In genomic region chr10:111164304-111165218, GRCm38 (mm10) we compare ENCODE assay signal across 8 mouse cellular contexts. TPM values are rescaled to one million over a fixed set of nuclear protein-coding genes. Genes with fewer than 3 reads are reported as not detected.
DNase-seq lines count a peak whose midpoint lies in the region; ATAC-seq and TF ChIP-seq lines count a peak whose summit lies in the region.

TSS of gene Osbpl8 (plus strand) at chr10:111164752.

- peak; percentile 94 for ATAC-seq in forebrain, embryonic 11.5 days (replicated peaks; ENCODE audit: low FRiP score)
- ATAC-seq in heart, postnatal 0 days (ENCODE audit: insufficient read depth, low read depth), result peak; percentile 95
- ATAC-seq in liver, embryonic 16.5 days (ENCODE audit: low read depth), result peak; percentile 92
- ATAC-seq in neural tube, embryonic 13.5 days (ENCODE audit: low read depth), result peak; percentile 95

- H3K36me3 ChIP-seq in forebrain, embryonic 11.5 days (ENCODE audit: control insufficient read depth, insufficient read depth, low read length), result no peaks in the 10 kb centered on the region
- H3K36me3 ChIP-seq in heart, postnatal 0 days (replicated peaks; ENCODE audit: control insufficient read depth, insufficient read depth, low read length), result no peaks in the 10 kb centered on the region
- no peaks in the 10 kb centered on the region for H3K36me3 ChIP-seq in liver, embryonic 16.5 days (ENCODE audit: control insufficient read depth, insufficient read depth)
- H3K36me3 ChIP-seq in neural tube, embryonic 13.5 days, result no peaks in the 10 kb centered on the region
- no peaks in the 10 kb centered on the region for H3K36me3 ChIP-seq in testis, adult 2 months (ENCODE audit: control insufficient read depth, insufficient read depth, low read length)

- no peaks in the 10 kb centered on the region for H3K9me3 ChIP-seq in forebrain, embryonic 11.5 days (ENCODE audit: control insufficient read depth, low read length)
- no peaks in the 10 kb centered on the region for H3K9me3 ChIP-seq in heart, postnatal 0 days (replicated peaks; ENCODE audit: control insufficient read depth, low read length)
- H3K9me3 ChIP-seq in liver, embryonic 16.5 days (replicated peaks; ENCODE audit: control insufficient read depth, low read length), result no peaks in the 10 kb centered on the region
- H3K9me3 ChIP-seq in neural tube, embryonic 13.5 days, result no peaks in the 10 kb centered on the region

- TF ChIP-seq EP300 in heart, postnatal 0 days (IDR thresholded peaks at IDR 0.05; ENCODE audit: low read depth), result no peak; the same call in 1 of the 2 replicates

- H3K27me3 ChIP-seq in forebrain, embryonic 11.5 days (ENCODE audit: control insufficient read depth, insufficient read depth, low read length), result no peaks in the 10 kb centered on the region
- no peaks in the 10 kb centered on the region for H3K27me3 ChIP-seq in heart, postnatal 0 days (ENCODE audit: control insufficient read depth, insufficient read depth, low read length)
- H3K27me3 ChIP-seq in liver, embryonic 16.5 days (ENCODE audit: control insufficient read depth, insufficient read depth, low read depth, low read length), result no peaks in the 10 kb centered on the region
- H3K27me3 ChIP-seq in neural tube, embryonic 13.5 days, result no peaks in the 10 kb centered on the region
- no peaks in the 10 kb centered on the region for H3K27me3 ChIP-seq in testis, adult 2 months (ENCODE audit: control insufficient read depth, insufficient read depth, low read length)

- H3K4me2 ChIP-seq in forebrain, embryonic 11.5 days (ENCODE audit: low read depth, low read length, severe bottlenecking), result peak within 1 kb of the TSS; percentile 83
- H3K4me2 ChIP-seq in heart, postnatal 0 days (ENCODE audit: low read depth, low read length), result peak within 1 kb of the TSS; percentile 62
- peak within 1 kb of the TSS; percentile 87 for H3K4me2 ChIP-seq in liver, embryonic 16.5 days (ENCODE audit: low read depth, low read length)
- H3K4me2 ChIP-seq in neural tube, embryonic 13.5 days, result peak within 1 kb of the TSS; percentile 57

- WGBS in forebrain, embryonic 11.5 days, result under 1% methylated on average over 63 of the region's 84 CpGs
- WGBS in heart, postnatal 0 days, result 1% methylated on average over 82 of the region's 84 CpGs
- 0% methylated on average over 82 of the region's 84 CpGs for WGBS in liver, embryonic 16.5 days (ENCODE audit: insufficient replicate concordance)
- under 1% methylated on average over 70 of the region's 84 CpGs for WGBS in neural tube, embryonic 13.5 days

- no peak for TF ChIP-seq CTCF in heart, postnatal 0 days (IDR thresholded peaks at IDR 0.05; ENCODE audit: low read depth)
- no peak for TF ChIP-seq CTCF in testis, adult 2 months (IDR thresholded peaks at IDR 0.05; ENCODE audit: control insufficient read depth, insufficient read depth, insufficient replicate concordance, low read depth, low read length)

- peak within 1 kb of the TSS; percentile 86 for H3K4me3 ChIP-seq in forebrain, embryonic 11.5 days (ENCODE audit: low read depth, low read length)
- H3K4me3 ChIP-seq in heart, postnatal 0 days (ENCODE audit: low read depth, low read length), result peak within 1 kb of the TSS; percentile 98
- peak within 1 kb of the TSS; percentile 99 for H3K4me3 ChIP-seq in liver, embryonic 16.5 days (ENCODE audit: low read depth, low read length)
- peak within 1 kb of the TSS; percentile 92 for H3K4me3 ChIP-seq in neural tube, embryonic 13.5 days
- peak within 1 kb of the TSS; percentile 96 for H3K4me3 ChIP-seq in testis, adult 2 months (ENCODE audit: control insufficient read depth, low read depth, low read length)

- peaks cover 2% of the 10 kb centered on the region; the same call in 1 of the 2 replicates for H3K4me1 ChIP-seq in forebrain, embryonic 11.5 days (replicated peaks; ENCODE audit: control insufficient read depth, insufficient read depth, low read length)
- H3K4me1 ChIP-seq in heart, postnatal 0 days (ENCODE audit: control insufficient read depth, insufficient read depth), result peaks cover 23% of the 10 kb centered on the region
- peaks cover 42% of the 10 kb centered on the region for H3K4me1 ChIP-seq in liver, embryonic 16.5 days (ENCODE audit: control insufficient read depth, low read depth, low read length)
- H3K4me1 ChIP-seq in neural tube, embryonic 13.5 days (replicated peaks), result peaks cover 20% of the 10 kb centered on the region
- H3K4me1 ChIP-seq in testis, adult 2 months (ENCODE audit: control insufficient read depth, insufficient read depth, low read length), result peaks cover 3% of the 10 kb centered on the region

- TF ChIP-seq POLR2A in testis, adult 2 months (IDR thresholded peaks at IDR 0.05; ENCODE audit: control insufficient read depth, low read depth, low read length), result peak; percentile 89

- H3K9ac ChIP-seq in forebrain, embryonic 11.5 days (ENCODE audit: low read length), result peak within 1 kb of the TSS; percentile 90
- H3K9ac ChIP-seq in heart, postnatal 0 days (replicated peaks; ENCODE audit: low read depth, low read length), result peak within 1 kb of the TSS; percentile 95
- H3K9ac ChIP-seq in liver, embryonic 16.5 days (ENCODE audit: low read depth, low read length), result peak within 1 kb of the TSS; percentile 100
- peak within 1 kb of the TSS; percentile 96 for H3K9ac ChIP-seq in neural tube, embryonic 13.5 days

- peak within 1 kb of the TSS; percentile 79 for H3K27ac ChIP-seq in forebrain, embryonic 11.5 days (ENCODE audit: low read depth, low read length)
- peak within 1 kb of the TSS; percentile 98 for H3K27ac ChIP-seq in heart, postnatal 0 days (ENCODE audit: low read depth)
- peak within 1 kb of the TSS; percentile 97 for H3K27ac ChIP-seq in liver, embryonic 16.5 days (ENCODE audit: low read length)
- peak within 1 kb of the TSS; percentile 95 for H3K27ac ChIP-seq in neural tube, embryonic 13.5 days (replicated peaks)
- peak within 1 kb of the TSS; percentile 77 for H3K27ac ChIP-seq in testis, adult 2 months (ENCODE audit: control insufficient read depth, insufficient read depth, low read depth, low read length)

- DNase-seq in CD8-positive naive resting alpha-beta T cell, adult 2 months (ENCODE audit: low read depth in 2 of 2, low spot score in 2 of 2), result peak; percentile 100
- peak; percentile 90 for DNase-seq in c-Kit-positive CD71-negative TER-119-negative erythroid progenitor cells, embryonic 14.5 days (ENCODE audit: low read depth)
- peak; percentile 100 for DNase-seq in forebrain, embryonic 11.5 days (ENCODE audit: low spot score)
- DNase-seq in heart, postnatal 0 days (ENCODE audit: low spot score), result peak; percentile 97
- DNase-seq in kidney, postnatal 4 days, result peak; percentile 100

RNA-seq across cellular contexts. Expression of gene Osbpl8, which starts in this region (rescaled TPM):
- 11.9 and 14.4 TPM in 2 replicates for polyA plus RNA-seq in forebrain, embryonic 11.5 days (2014; fragmentation: Nextera tagmentation; extraction: Ambion mirVana)
- 110 and 114 TPM in 2 replicates for total RNA-seq in heart, postnatal 0 days (2014; rRNA removed; ENCODE audit: low replicate concordance)
- 26.3 and 30.8 TPM in 2 replicates for polyA plus RNA-seq in heart, postnatal 0 days (2015; fragmentation: Nextera tagmentation; extraction: Ambion mirVana)
- polyA plus RNA-seq in liver, embryonic 16.5 days (2015; fragmentation: Nextera tagmentation; extraction: Ambion mirVana), result 8.2 and 9.0 TPM in 2 replicates
- 17.8 and 20.1 TPM in 2 replicates for polyA plus RNA-seq in neural tube, embryonic 13.5 days (2015; fragmentation: Nextera tagmentation; extraction: Ambion mirVana)
- polyA plus RNA-seq in testis, adult 2 months (2012; rRNA removed), result 4.7 and 4.8 TPM in 2 replicates

Comparison
In these comparisons a context has a peak if more than half of its experiments do, and no peak if none do; other contexts are left out.
1. Peak in every context shown above with its lines: DNase-seq, ATAC-seq, H3K4me3 ChIP-seq and H3K27ac ChIP-seq.